Mouse (Mus musculus): ENCODE data around the gene Gc. TPM values are rescaled to one million over a fixed set of nuclear protein-coding genes. Genes with fewer than 3 reads are reported as not detected.

Gc gene
- total and polyA plus RNA-seq, 2 experiments from 2014 or later = 0.15 to 0.42 TPM

- no peaks in the 10 kb centered on the region for H3K9me3 ChIP-seq (ENCODE audit: low read length)
- H3K36me3 ChIP-seq (ENCODE audit: insufficient read depth, low read length) = no peaks in the 10 kb centered on the region
- 50% methylated on average over 1 of the region's 1 CpGs for WGBS
- H3K4me3 ChIP-seq (ENCODE audit: low read length) = no peak overlapping the region
- TF ChIP-seq CTCF (IDR thresholded peaks at IDR 0.05; ENCODE audit: low read depth) = no peak
- H3K27ac ChIP-seq = no peak overlapping the region
- no peaks in the 10 kb centered on the region for H3K4me1 ChIP-seq (ENCODE audit: insufficient read depth, low read length)
- H3K9ac ChIP-seq (replicated peaks; ENCODE audit: low read length) = no peak overlapping the region
- ATAC-seq (no peak), DNase-seq (ENCODE audit: low spot score) (no peak)
- H3K27me3 ChIP-seq (ENCODE audit: insufficient read depth, low read length) = no peaks in the 10 kb centered on the region
- H3K4me2 ChIP-seq (ENCODE audit: low read depth, low read length) = no peak overlapping the region
Observed at GRCm38 (mm10) chr5:89370140-89370539, 87.6 kb downstream of the Gc start.

GRCm38 (mm10) chr5:89368045-89368743 lies 89.5 kb downstream of the Gc start:
- Histone ChIP-seq H3K27me3 (ENCODE audit: insufficient read depth, low read length) (no peaks in the 10 kb centered on the region), H3K4me2 (ENCODE audit: low read depth, low read length) (no peak overlapping the region), H3K4me1 (ENCODE audit: insufficient read depth, low read length) (no peaks in the 10 kb centered on the region), H3K9ac (replicated peaks; ENCODE audit: low read length) (no peak overlapping the region), H3K36me3 (ENCODE audit: insufficient read depth, low read length) (no peaks in the 10 kb centered on the region), H3K27ac (no peak overlapping the region), H3K4me3 (ENCODE audit: low read length) (no peak overlapping the region), H3K9me3 (ENCODE audit: low read length) (no peaks in the 10 kb centered on the region)
- ATAC-seq (no peak), DNase-seq (ENCODE audit: low spot score) (no peak)
- TF ChIP-seq CTCF (IDR thresholded peaks at IDR 0.05; ENCODE audit: low read depth) = no peak
- WGBS = 48% methylated on average over 4 of the region's 4 CpGs

Other genes with a start within 250 kb of the Gc start
- 1.2 and 1.9 TPM in 2 replicates for gene Npffr2, start 69.5 kb upstream of the Gc start, total RNA-seq (2014; rRNA removed)
- 0.24 TPM in 1 of 2 replicates, not detected in the other for gene Npffr2, start 69.5 kb upstream of the Gc start, polyA plus RNA-seq (2015; fragmentation: Nextera tagmentation; extraction: Ambion mirVana)

Measured in hindbrain, postnatal 0 days (tissue).